Mouse (Mus musculus): ENCODE data around the gene Erg28.

The Erg28 gene

GRCm38 (mm10) chr12:85811676-85812075, 12.7 kb downstream of the Erg28 start:
- DNase-seq = no peak

GRCm38 (mm10) chr12:85810959-85811358, 13.4 kb downstream of the Erg28 start:
- no peak for DNase-seq

GRCm38 (mm10) chr12:85809726-85810125, 14.6 kb downstream of the Erg28 start:
- no peak for DNase-seq

GRCm38 (mm10) chr12:85800031-85800430, 24.3 kb downstream of the Erg28 start:
- no peak for DNase-seq

GRCm38 (mm10) chr12:85795551-85795950, 28.8 kb downstream of the Erg28 start:
- no peak for DNase-seq

GRCm38 (mm10) chr12:85794094-85794493, 30.3 kb downstream of the Erg28 start:
- DNase-seq = no peak

- peak; percentile 35 for DNase-seq
These were observed 31.5 kb downstream of the Erg28 start for GRCm38 (mm10) chr12:85792821-85793346.

GRCm38 (mm10) chr12:85792158-85792557, 32.2 kb downstream of the Erg28 start:
- no peak for DNase-seq

GRCm38 (mm10) chr12:85784916-85785815, 39.2 kb downstream of the Erg28 start:
- DNase-seq = no peak

- no peak for DNase-seq
These were observed 42.7 kb downstream of the Erg28 start for GRCm38 (mm10) chr12:85781606-85782005.

GRCm38 (mm10) chr12:85779707-85780106, 44.6 kb downstream of the Erg28 start:
- DNase-seq = no peak

- no peak for DNase-seq
These were observed 45.4 kb downstream of the Erg28 start for GRCm38 (mm10) chr12:85778962-85779361.

GRCm38 (mm10) chr12:85771356-85771755, 53.0 kb downstream of the Erg28 start:
- DNase-seq = no peak

GRCm38 (mm10) chr12:85767750-85768149, 56.6 kb downstream of the Erg28 start:
- no peak for DNase-seq

- DNase-seq = no peak
These were observed 58.1 kb downstream of the Erg28 start for GRCm38 (mm10) chr12:85766287-85766686.

Measured in right cerebral cortex, adult 18-20 months (tissue).